Mouse (Mus musculus) urinary bladder, postnatal 4 days (tissue): ENCODE results near the gene Slc43a2.

Experiments used
- DNase-seq, 2 experiments: peaks; one replicate each; pipeline ENCODE4 v3.0.0; 2021 to 2022; ENCODE audit warnings: low spot score in 2 of 2

Gene Slc43a2

DNA sequence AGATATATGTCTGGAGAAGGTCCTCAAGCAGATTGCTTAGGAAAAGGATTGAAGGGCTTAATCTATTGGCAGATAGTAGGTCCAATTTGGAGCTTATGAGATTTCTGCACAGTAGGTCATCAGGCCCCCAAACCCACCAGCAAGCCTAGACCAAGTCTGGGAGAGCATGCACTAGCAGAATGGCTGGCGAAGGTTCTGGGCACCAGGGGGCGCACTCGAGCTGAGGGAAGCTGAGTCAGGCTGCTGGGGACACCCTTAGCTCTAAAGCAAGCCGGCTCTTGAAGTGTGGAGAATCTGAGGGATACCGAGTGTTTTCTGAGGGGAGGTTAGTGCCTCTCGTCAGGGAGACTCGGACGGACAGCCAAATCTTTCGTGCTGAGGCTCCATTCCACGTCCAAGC, 1.2 kb upstream of the Slc43a2 start:
- DNase-seq = peak; percentile 89 to 99

DNA sequence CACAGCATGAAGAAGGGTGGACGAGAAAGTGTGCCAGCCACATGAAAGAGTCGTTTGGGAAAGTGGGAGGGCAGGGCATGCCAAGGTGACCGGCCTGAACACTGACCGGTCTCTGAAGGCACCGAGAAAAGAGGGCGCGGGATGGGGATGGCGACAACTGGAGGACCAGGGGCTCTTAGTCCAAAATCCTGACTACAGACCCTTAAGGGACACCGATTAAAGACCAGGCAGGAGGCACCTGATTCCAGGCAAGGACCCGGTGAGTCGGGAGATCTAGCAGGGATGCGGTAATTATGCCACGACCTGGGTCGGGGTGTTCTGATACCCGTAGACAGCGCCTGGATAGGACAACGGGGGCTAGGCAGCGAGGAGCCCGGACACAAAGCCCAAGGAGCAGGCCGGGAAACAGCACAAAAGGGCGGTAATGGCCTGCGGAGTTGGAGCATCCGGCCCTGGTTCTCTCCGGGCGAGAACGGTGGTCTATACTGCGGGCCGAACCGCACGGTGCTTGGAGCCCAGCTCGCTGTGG, 585 bp upstream of the Slc43a2 start:
- DNase-seq = no peak

- no peak for DNase-seq
These were observed 1.1 kb downstream of the Slc43a2 start for GRCm38 (mm10) chr11:75532340-75533277.

- DNase-seq = no peak
These were observed 2.0 kb downstream of the Slc43a2 start for GRCm38 (mm10) chr11:75533314-75534015.

- no peak for DNase-seq
These were observed 3.0 kb downstream of the Slc43a2 start for GRCm38 (mm10) chr11:75534286-75535033.

DNA sequence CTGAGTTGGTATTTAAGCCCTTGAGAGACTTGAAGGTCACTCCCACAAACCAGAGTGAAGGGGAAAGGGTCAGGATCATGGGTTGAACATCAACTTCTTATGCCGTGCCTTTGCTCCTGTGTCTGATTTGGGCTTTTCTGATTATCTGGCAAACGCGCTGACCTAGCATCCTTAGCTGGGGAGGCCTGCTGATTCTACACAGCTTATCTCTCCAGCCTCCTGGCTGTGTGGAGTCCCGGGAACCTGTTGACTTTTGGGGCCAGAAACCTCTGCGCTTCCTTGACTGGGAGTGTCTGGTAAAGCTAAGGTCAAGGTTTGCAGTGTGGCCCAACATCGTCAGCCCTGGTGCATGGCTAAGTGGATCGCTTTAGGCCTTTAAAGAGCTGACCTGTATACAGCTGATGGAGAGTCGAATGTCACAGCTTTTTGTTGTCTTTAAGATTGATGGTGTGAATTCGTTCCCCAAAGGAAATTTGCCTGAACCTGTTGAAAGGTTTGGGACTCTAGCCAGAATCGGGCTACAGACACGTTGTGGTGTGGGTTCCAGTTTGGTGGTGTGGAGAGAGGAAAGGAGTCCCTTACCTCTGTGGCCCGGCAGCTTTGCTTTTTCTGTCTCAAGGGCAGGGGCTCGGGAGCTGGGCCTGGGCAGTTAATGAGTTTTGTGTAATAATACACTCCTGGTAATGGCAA, 3.8 kb downstream of the Slc43a2 start:
- no peak for DNase-seq

DNA sequence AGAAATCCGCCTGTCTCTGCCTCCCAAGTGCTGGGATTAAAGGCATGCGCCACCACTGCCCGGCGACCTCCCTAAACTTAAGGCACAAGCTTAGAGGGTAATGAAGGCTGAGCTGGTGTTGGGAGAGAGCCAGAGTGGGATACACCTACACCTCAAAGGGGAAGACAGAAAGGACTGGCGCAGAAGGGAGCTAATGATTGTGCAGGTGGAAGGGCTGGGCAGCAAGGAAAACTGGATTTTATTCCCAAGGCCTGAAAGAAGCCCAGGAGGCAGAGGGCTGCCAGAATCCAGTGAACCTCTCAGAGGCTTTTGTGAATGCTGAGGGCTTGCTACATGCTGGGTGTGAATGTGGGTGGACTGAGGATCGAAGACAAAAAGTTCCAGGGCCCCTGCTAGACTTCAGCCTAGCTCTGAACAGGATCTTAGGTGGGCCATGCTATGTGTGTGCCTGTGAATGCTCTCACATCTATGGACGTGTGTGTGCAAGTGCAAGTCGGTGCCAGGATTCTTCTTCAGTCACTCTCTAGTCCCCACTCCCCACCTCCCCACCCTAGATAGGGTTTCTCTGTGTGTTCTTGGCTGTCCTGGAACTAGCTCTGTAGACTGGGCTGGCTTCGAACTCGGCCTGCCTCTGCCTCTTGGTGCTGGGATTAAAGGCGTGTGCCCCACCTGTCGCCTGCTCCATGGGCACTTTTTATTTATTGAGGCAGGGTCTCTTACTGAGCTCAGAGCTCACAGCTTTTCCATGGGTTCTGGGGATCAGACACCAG, 4.9 kb downstream of the Slc43a2 start:
- DNase-seq = no peak

DNA sequence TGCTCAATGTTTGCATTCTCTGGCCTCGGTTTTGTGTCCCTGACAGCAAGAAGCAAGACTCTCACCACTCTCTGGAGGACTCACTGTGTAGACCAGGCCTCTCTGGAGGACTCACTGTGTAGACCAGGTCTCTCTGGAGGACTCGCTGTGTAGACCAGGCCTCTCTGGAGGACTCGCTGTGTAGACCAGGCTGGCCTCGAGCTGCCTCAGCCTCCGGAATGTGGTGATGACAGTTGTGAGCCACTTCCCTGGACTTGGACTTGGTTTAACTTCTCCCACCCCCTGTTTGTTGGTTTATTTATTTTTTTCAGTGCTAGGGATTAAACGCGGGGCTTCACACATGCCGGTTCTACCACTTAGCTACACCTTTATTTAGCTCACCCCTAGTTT, 5.5 kb downstream of the Slc43a2 start:
- DNase-seq = no peak

GRCm38 (mm10) chr11:75537491-75538183, 6.1 kb downstream of the Slc43a2 start:
- no peak for DNase-seq

DNA sequence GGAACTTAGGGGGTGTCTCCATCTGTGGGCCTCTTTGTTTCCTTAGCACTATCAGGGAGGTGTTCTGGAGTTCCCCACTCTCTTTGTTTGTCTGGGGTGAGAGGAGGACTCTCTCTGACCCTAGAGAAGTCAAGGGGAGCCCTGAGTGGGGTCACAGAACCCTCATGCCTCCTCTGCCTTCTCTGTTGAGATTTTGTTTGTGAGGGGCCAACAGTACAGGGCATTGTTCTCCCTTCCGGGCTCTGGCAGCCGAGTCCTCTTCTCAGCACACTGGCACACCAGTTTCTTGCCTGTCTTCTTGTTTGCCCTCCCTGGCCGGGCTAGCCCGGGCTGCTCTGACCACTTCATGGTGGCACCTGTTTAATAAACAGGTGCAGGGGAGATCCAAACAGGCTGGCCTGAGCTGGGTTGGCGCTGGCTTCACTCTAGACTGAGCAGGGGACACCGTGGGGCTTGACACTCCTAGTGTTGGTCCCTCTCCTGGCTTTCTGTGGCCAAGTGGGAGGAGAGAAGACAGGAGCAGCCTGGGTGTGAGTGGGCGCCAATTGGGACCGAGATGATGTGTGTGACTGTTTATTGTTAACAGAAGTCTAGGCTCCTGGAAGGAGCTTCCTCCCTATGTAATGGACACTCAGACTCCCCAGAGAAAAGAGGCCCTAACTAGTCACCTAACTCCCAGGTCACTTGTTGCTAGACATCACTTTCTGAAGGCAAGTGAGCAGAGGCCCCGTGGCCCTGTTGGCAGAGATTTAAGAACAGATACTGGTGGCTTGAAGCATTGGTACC, 6.9 kb downstream of the Slc43a2 start:
- DNase-seq = no peak

- no peak for DNase-seq
These were observed 7.4 kb downstream of the Slc43a2 start for GRCm38 (mm10) chr11:75538970-75539299.

DNA sequence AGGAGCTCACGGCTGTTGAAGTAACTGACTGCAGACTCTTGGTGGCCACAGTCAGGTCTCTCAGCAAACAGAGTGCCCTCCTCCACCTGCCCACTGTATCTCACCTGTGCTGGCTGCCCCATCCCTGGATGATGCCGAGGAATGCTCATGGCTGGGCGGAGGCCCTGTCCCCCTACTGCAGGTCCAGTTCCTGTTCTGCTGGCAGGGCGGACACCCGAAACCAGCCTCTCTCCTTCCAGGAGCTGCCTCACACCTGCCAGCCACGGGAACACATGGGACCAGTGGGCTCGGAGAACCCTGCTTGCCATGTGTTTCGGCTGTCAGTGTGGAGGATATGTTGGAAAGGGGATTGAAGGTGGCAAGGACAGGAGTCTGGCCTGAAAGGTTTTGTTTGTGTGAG, 8.7 kb downstream of the Slc43a2 start:
- DNase-seq = no peak

DNA sequence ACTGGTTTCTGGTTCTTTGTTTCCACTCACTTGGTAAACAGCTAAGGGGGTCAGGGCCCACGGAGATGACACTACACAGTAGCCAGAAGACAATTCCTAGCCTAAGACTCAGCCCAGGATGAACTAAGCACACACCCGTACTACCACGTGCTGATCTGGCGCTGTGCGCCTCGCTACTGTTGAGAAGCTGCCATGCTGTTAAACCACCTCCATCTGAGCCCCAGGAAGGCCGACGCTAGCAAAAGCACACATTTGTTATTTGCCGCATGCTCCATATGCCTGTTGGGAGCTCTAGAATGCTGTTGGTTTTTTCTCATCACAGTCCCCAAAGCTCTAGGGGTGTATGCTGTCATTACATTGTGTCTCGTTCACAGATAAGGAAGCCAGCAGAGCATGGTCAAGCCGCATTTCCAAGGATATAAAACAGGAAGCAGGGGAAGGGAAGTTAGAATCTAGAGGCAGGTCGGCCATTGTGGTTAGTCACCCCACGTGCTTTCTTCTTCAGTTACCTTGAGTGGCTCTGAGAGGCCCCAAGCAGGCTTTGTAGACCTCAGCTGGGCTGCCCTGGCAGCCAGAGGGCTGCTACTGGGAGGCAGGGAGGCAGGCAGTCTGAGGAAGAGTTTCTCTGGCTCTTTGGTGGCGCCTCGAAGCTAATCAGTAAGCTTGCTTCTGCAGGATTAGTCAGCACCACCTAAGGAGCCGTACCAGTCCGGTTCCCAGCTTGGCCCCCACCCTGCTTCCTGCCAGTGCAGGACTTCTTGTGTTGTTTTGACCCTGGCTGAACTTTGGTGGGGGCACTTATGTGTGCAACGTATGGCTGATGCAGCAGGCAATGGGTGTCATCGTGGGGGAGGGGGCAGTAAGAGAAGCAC, 9.5 kb downstream of the Slc43a2 start:
- no peak for DNase-seq

DNA sequence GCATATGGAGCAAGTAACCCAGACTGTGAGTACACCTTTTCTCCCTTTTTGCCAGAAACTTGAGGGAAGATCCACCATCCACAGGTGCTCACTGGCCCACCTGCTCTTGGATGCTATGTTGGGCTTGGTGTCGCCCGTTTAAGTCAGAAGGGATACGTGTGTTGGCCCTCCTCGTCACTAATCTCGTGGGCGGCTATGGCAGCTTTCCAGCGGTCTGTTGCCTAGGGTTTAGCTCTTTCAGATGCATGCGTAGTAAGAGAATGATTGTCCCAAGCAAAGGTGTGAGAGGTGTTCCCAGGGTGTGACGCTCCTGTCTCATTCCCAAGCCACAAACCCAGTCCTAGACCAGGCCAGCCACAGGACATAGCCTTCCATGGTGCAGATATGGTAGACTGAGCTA, 13.2 kb downstream of the Slc43a2 start:
- no peak for DNase-seq

DNA sequence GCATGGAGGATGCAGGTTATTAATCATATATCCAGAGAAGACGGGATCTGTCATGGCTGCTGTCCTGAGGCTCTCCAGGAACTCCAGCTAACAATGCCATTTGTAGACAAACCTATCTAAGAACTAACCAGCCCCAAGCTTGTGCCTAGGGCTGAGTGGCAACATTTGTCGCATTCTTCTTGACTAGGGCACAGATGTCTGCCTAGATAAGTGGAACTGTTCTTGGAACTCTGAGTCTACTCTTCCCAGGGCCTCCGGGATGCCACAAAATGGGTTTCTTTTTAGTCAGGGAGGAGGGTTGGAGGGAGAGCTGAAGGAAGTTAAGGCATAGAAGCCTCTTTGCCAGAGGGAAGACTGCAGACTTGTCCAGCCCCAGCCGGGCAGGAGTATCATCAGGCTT, 14.6 kb downstream of the Slc43a2 start:
- no peak for DNase-seq

- no peak for DNase-seq
These were observed 18.2 kb downstream of the Slc43a2 start for GRCm38 (mm10) chr11:75549658-75550111.

- DNase-seq = peak in 1 of 2 experiments; percentile 59
These were observed 18.9 kb downstream of the Slc43a2 start for GRCm38 (mm10) chr11:75550200-75550946.

DNA sequence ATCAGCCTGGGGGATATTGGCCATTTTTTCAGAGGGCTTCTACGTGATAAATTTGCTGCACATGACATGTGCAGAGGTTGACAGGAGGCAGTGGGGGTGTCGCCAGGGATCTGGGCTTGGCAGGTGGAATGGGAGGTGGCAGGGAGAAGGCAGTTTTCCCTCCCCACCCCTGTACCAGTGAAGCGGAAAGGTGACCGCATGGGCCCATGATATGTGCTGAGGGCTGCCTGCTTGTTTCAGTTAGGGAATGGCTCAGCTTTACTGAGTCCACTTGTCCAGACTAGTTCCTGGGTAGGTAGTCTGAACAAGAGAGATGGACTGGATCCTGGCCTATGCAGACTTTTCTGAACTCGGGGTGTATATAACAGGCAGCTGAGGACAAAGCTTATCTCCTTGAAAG, 19.8 kb downstream of the Slc43a2 start:
- no peak for DNase-seq
